14 mouse cellular contexts compared by ENCODE assay signal in the genomic region with DNA sequence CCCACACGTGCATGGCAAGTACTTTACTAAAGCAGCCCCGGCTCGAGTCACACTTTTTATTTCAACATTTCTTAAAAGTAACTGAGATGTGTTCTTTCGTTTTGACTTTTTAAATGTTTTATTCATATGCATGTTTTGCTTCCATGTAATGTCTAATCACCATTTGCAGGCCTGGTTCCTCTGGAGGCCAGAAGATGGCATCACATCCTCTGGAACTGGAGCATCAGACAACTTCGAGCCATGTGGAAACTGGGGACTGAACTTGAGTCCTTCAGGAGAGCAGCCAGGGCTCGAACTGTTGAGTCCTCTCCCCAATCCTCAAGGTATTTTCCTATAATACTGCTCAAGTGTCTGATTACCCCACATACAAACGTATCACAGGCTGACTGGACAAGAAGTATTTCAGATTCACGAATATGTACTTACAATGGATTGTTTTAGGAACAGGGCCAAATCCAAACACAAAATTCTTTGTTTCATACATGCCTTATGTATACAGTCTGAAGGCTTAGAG. TPM values are rescaled to one million over a fixed set of nuclear protein-coding genes. Genes with fewer than 3 reads are reported as not detected.
DNase-seq lines count a peak whose midpoint lies in the region; ATAC-seq and TF ChIP-seq lines count a peak whose summit lies in the region.
"Had no signal": no experiment of that assay in that cellular context is flagged by ENCODE, and none has a peak within 500 bp of the region (broad histone marks: within the 10 kb centered on the region; RNA-seq: fewer than 3 reads in every experiment).

No protein-coding gene starts in this region.

- peak; percentile 45; the same call in 1 of the 2 replicates for TF ChIP-seq CTCF in cortical plate, adult 2 months (IDR thresholded peaks at IDR 0.05; ENCODE audit: extremely low read depth, insufficient read depth, low read length)

- H3K36me3 ChIP-seq in hindbrain, embryonic 16.5 days (ENCODE audit: control insufficient read depth, insufficient read depth, low read length) = peaks cover 12% of the 10 kb centered on the region

- no peak overlapping the region for H3K9ac ChIP-seq in hindbrain, embryonic 16.5 days (ENCODE audit: low read depth, low read length)
- H3K9ac ChIP-seq: hindbrain, embryonic 15.5 days; midbrain, embryonic 13.5 days; neural tube, embryonic 15.5 days had no signal

- no peak overlapping the region for H3K4me3 ChIP-seq in cortical plate, adult 2 months (ENCODE audit: insufficient read depth, low read length)
- H3K4me3 ChIP-seq in hindbrain, embryonic 16.5 days (ENCODE audit: low read length) = no peak overlapping the region
- H3K4me3 ChIP-seq: hindbrain, embryonic 15.5 days; midbrain, embryonic 13.5 days; neural tube, embryonic 15.5 days had no signal

- no peak overlapping the region for H3K4me2 ChIP-seq in hindbrain, embryonic 16.5 days (ENCODE audit: low read length)
- H3K4me2 ChIP-seq: heart, embryonic 11.5 days; hindbrain, embryonic 15.5 days; midbrain, embryonic 13.5 days; neural tube, embryonic 15.5 days had no signal

- no peaks in the 10 kb centered on the region for H3K27me3 ChIP-seq in hindbrain, embryonic 16.5 days (replicated peaks; ENCODE audit: control insufficient read depth, insufficient read depth, low read length)
- H3K27me3 ChIP-seq: hindbrain, embryonic 15.5 days; midbrain, embryonic 13.5 days; neural tube, embryonic 15.5 days had no signal

- 84% methylated on average over 8 of the region's 8 CpGs for WGBS in hindbrain, embryonic 16.5 days

- peaks cover 4% of the 10 kb centered on the region for H3K4me1 ChIP-seq in cortical plate, adult 2 months (ENCODE audit: control insufficient read depth, insufficient read depth, low read length)
- H3K4me1 ChIP-seq in hindbrain, embryonic 16.5 days (ENCODE audit: control insufficient read depth, insufficient read depth, low read depth, low read length) = no peaks in the 10 kb centered on the region
- H3K4me1 ChIP-seq: hindbrain, embryonic 15.5 days had no signal

- no peaks in the 10 kb centered on the region for H3K9me3 ChIP-seq in hindbrain, embryonic 16.5 days (ENCODE audit: control insufficient read depth, low read length)
- H3K9me3 ChIP-seq: hindbrain, embryonic 15.5 days; midbrain, embryonic 13.5 days; neural tube, embryonic 15.5 days had no signal

- no peak for TF ChIP-seq POLR2A in cortical plate, adult 2 months (IDR thresholded peaks at IDR 0.05; ENCODE audit: extremely low read depth, insufficient read depth, low read length)

- H3K27ac ChIP-seq in cortical plate, adult 2 months (ENCODE audit: insufficient read depth, low read length) = no peak overlapping the region
- no peak overlapping the region for H3K27ac ChIP-seq in hindbrain, embryonic 16.5 days (ENCODE audit: low read depth, low read length)
- H3K27ac ChIP-seq: hindbrain, embryonic 15.5 days; midbrain, embryonic 13.5 days; neural tube, embryonic 15.5 days had no signal

- DNase-seq in embryo, embryonic 11 days = peak; percentile 12
- DNase-seq in embryo, embryonic 10.5 days (ENCODE audit: low spot score) = no peak
- DNase-seq in kidney, postnatal 14 days = peak; percentile 11
- no peak for DNase-seq in kidney, adult 11 months
- peak; percentile 21 for DNase-seq in A20 (ENCODE audit: low read depth, low spot score)
- DNase-seq in urinary bladder, postnatal 4 days (ENCODE audit: low spot score in 2 of 2) = no peak
- DNase-seq: right cerebral cortex, postnatal 25 days had no signal

- ATAC-seq in hindbrain, embryonic 16.5 days = no peak
- ATAC-seq: forebrain, embryonic 16.5 days; midbrain, embryonic 13.5 days had no signal

RNA-seq across cellular contexts. Expression of a gene that starts 10.1 kb away (rescaled TPM):
- polyA plus RNA-seq in cortical plate, adult 2 months (2012; rRNA removed) = 30.8 and 31.3 TPM in 2 replicates
- 26.9 and 28.6 TPM in 2 replicates for polyA plus RNA-seq in hindbrain, embryonic 16.5 days (2015; fragmentation: Nextera tagmentation; extraction: Ambion mirVana)

RNA-seq across cellular contexts. Expression of a gene that starts 56.3 kb away (rescaled TPM):
- polyA plus RNA-seq in cortical plate, adult 2 months (2012; rRNA removed) = 1.5 and 1.8 TPM in 2 replicates
- polyA plus RNA-seq in hindbrain, embryonic 16.5 days (2015; fragmentation: Nextera tagmentation; extraction: Ambion mirVana) = 10.9 and 13.8 TPM in 2 replicates
- polyA plus RNA-seq: heart, embryonic 11.5 days had no signal

Comparison
In these comparisons a context has a peak if more than half of its experiments do, and no peak if none do; other contexts are left out.
1. DNase-seq: peak in embryo, embryonic 11 days (single experiment), kidney, postnatal 14 days (single experiment) and A20 (single experiment); none in embryo, embryonic 10.5 days (single experiment), kidney, adult 11 months (single experiment) and urinary bladder, postnatal 4 days (0 of 2).